Mouse (Mus musculus) gastrocnemius, postnatal 4 days (tissue): ENCODE measurements around the gene Gpr157. TPM values are rescaled to one million over a fixed set of nuclear protein-coding genes. Genes with fewer than 3 reads are reported as not detected.
A peak's percentile ranks its signal among the peaks of the same experiment; 100 is the strongest.
"Not testable (repeated sequence)": the region's sequence is repeated elsewhere in the genome, so short reads cannot be mapped to it uniquely, and the experiment has no call there.

ENCODE experiments used
- DNase-seq, 2 experiments: peaks; one replicate each; pipeline ENCODE4 v3.0.0; 2021 to 2022; ENCODE audit warnings: low spot score in 2 of 2, mixed read lengths in 2 of 2
- long read RNA-seq, 2 experiments: library from polyadenylated mRNA; stranded (forward); transcript quantifications; one replicate each; pipeline ENCODE4 v2.0.0; 2021
- total RNA-seq, 2 experiments: library from RNA; stranded (reverse); gene quantifications; 2 replicates each; pipeline ENCODE4 v1.2.3; 2021

Gpr157 gene
- total RNA-seq, result 10 to 100 TPM; 19.6 to 20.1 TPM
- long read RNA-seq, experiment 1, full-length matches to known transcripts, result 10 of 14 reads
- long read RNA-seq, experiment 1, partial matches to known transcripts, result 0 of 14 reads
- long read RNA-seq, experiment 1, other reads (novel, unspliced or antisense), result 4 of 14 reads
- long read RNA-seq, experiment 2, full-length matches to known transcripts, result 17 of 19 reads
- long read RNA-seq, experiment 2, partial matches to known transcripts, result 0 of 19 reads
- long read RNA-seq, experiment 2, other reads (novel, unspliced or antisense), result 2 of 19 reads

DNA sequence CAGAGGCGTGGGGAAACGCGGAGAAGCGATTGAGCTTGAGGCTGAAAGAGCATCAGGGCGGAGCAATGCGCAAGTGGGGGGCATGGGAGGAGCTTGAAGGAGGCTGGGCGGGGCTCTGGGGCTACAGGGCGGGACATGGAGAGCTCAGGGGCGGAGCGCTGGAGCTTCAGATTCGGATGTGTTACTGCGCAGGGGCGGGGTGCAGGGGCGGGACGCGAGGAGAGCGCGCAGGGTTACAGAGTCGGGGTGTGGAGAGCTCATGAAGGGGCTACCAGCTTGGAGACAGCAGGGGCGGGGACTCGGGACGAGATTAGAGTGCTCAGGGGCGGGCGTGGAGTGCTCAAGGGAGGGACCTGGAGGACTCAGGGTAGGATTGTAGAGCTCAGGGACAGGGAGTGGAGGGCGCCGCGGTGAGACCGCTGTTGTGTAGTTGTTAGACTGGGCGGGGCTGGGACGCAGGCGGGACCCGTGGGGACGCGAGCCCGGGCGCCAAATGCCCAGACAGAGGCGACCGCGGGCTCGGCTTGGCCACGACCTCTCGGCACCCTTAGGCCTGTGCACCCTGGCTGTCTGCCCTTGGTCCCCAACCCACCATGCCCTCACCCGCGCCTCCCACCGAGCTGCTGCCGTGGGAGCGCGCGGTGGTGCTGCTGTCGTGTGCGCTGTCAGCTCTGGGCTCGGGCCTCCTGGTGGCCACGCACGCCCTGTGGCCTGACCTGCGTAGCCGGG is at the start of gene Gpr157:
Gene Gpr157 (plus strand): TSS at position 205 of the 729 bp plus-strand sequence.
- DNase-seq, result peak; percentile 81 to 91

DNA sequence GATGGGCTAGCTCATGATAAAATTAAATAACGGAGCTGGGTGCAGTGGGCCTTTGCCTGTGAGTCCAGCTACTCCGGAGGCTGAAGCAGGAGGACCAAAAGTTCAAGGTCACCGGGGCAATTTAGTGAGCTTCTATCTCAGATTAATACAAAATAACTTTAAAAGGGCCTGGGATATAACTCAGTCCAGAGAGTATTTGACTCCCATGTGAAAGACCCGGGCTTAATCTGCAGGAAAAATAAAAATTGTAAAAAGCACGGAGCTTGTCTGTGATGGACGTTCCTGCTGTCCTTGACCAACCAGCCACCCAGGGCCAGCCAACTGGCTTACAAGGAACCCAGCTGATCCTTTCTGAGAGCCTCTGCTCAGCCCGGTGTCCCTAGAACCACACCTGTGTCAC is 48.6 kb upstream of the Gpr157 start:
- no peak for DNase-seq

DNA sequence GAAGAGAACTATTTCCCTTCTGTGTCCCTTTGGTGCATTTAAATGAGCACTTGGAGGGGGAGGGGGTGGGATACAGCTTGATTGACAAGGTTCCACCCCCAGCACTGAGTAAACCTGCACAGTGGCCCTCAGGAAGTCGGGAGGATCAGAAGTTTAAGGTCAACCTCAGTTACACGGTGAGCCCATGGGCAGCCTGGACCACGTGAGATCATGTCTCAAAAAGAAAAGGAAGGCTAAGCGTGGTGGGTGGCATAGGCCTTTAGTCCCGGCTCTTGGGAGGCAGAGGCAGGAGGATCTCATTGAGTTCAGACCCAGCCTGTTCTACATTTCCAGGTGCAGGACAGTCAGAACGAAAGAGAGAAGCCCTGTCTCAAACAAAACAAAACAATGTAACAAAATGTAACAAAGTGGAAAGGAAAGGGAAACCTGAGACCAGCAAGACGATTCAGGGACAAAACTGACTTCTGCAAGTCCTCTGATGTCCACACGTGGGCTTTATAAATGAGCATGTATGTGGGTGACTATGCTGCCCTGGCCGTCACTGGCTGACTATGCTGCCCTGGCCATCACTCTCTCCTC is 47.1 kb upstream of the Gpr157 start:
- no peak for DNase-seq

DNA sequence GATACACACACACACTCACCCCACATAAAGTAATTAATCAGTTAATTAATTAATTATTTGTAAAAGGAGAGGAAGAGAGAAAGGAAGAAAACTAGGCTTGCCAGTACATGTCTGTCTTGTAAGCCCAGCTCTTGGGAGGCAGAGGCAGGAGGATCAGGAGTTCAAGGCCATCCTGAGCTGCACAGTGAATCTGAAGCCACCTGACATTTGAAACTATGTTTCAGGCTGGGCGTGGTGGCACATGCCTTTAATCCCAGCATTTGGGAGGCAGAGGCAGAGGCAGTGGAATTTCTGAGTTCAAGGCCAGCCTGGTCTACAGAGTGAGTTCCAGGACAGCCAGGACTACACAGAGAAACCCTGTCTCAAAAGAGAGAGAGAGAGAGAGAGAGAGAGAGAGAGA is 46.3 kb upstream of the Gpr157 start:
- not testable (repeated sequence) for DNase-seq

DNA sequence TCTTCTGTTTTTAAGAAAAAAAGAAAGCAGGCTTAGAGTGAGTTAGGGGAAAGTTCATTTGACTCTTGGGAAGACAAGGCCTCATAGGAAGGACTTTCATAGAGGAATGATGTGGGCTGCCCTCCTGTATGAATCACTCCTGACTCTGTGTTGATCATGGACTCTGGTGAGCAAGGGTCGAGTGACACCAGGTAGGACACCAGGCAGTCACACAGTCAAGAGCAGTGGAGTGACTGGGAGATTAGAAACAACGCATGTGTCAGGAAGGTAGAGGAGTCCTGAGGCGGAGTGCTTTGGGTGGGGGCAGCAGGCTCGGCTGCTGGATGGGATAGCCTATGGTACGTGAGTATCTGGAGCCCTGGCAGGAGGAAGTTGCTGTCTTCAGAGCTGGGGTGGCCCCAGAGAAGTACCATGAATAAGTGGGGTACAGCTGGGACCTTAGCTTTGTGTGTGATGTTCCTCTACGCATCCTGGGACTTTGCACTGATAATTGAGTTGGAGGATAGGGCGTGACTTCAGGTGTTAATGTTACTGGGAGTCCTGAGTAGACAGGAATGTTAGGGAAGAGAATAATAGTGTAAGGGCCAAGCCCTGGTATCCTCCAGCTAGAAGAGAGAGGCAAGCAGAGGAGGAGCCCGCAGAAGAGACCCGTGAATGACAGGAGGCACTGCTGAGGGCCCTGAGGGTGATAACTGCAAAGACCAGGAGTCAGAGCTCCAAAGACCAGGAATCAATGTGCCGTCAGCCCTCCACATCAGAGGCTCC is 45.6 kb upstream of the Gpr157 start:
- DNase-seq, result no peak

DNA sequence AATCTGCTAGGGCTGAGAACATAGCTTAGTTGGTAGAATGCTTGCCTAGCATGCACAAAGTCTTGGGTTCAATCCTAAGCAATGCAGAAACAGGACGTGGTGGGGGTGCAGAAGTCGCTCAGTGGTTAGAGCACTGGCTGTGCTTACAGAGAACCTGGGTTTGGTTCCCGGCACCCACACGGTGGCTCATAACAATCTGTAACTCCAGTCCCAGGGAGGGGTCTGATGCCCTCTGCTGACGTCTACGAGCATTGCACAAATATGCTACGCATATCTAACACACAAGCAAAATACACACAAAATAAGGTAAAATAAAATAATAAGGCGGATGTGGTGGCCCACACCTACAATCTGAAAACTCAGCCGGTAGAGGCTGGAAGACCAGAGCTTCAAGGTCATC is 43.6 kb upstream of the Gpr157 start:
- DNase-seq, result no peak

DNA sequence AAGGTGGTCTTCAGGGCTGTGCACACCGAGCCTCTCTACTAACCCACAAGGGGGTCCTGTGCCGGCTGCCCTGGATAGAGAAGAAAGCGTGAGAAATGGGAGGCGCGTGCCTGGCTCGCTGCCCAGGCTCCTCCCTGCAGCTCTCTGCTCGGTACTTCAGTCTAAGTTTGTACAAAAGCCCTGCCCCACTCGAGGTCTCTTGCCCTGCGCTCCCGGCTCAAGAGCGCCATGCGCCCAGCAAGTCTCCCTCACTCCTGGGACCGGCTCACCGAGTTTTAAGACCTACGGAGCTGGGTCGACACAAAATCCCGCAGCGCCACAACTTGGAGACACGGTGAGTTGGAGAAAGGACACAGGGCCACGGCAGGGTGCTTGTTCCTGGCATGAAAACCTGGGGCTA is 39.1 kb upstream of the Gpr157 start:
- peak in 1 of 2 experiments; percentile 43 for DNase-seq

DNA sequence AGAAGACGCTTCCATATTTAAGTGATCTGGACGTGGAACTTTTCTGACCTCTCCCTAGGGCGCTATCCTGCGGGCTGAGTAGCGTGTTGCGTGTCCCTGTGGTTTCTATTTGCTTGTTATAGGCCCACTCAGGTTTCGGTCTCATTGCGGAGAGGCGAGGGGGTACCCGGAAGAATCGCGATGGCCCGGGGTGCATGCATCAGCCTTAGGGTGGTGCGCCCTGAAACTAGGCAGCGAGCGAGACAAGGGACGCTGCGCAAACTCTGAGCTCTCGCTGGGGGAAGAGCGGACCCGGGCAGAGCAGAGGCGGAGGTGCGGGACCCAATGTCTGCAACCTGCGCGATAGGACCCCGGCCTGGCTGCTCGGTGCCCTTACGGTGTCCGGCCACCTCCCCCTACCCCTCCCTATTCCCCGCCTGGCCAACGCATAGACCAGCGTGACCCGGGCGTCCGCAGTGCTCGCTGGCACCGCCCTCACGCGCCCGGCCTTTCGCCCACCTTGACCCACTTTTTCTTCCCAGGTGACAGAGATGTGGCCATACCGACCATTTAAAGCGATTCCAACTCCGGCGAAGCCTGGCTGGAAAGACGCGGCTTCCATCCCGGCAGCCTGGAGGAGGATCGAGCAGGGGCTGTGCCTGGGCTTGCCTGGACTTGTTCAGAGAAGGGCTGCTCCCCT is 38.5 kb upstream of the Gpr157 start:
- no peak for DNase-seq

DNA sequence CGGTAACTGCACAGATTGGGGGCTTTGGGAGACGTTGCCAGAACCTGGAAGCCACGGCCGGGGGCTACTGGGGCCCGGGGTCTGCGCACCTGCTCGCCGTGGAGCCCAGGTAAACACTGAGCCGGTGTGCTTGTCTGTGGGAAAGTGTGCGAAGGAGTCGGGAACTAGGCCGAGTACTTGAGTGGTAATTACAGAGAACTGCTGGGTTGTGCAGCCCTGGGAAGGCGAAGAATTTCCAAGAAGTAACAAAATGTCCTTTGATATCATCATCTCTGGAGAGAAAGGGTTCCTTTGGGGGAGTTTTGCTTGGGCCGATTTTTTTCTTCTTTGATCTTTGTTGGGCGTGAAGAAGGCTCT is 38.0 kb upstream of the Gpr157 start:
- DNase-seq, result no peak

DNA sequence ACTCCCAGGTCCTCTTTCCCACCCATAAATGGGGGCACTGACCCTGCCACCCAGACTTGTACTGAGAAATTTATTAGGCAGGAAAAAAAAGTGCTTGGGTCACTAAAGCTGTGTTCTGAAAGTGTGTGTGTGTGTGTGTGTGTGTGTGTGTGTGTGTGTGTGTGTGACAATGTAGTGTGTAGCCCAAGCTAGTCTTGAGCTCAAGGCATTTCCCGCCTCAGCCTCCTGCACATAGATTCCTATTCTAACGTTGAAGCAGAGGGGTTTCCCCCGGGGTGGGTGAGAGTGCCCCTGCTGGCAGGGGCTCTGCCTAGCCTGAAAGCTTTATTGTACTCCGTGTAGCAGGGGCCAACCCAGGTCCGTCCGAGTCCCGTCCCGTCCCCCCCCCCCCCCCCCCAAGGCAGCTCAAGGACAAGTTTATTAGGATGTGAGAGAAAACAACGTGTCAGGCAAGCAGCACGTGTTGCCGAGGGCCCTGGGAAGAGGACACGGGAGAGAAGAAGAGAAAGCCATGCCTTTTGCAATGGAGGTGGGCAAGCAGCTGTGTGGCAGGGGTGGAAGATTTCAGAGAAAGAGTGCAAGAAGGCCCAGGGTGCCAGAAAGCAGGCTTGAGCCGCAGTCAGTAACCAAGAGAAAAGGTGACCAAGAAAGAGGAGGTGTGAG is 37.5 kb upstream of the Gpr157 start:
- no peak for DNase-seq

DNA sequence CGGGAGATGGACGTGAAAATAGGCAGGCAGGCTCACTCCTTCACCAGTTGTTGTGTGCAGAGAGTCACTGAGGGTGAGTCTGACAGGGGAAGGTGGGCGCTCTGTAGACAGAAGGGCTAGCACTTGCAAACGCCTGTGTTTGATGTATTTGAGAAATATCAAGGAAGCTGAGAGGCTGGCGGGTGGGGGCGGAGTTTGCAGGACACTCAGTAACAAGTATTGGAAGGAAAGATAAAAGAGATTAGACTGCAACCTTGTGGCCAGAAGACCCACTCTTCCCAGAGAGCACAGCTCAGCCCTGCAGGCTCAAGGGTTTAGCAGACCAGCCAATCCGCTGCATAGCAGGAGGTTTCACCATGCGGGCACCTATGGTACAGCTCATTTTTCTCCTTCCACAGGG is 35.7 kb upstream of the Gpr157 start:
- no peak for DNase-seq

DNA sequence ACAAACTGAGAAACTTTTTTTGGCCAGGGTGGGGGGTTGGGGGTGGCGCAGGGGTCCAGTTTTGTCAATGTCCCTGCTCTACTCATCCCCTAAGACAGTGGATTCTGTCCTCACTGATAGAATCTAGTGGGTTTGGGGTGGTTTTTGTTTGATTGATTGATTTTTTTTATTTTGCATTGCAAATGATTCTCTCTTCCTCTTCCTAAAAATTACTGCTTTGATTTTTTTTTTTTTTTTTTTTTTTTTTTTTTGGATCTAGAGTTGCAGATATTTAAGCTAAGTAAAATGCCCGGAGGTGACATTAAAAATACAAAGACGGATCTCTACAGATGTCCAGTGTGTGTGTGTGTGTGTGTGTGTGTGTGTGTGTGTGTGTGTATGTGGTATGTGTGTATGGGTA is 34.8 kb upstream of the Gpr157 start:
- DNase-seq, result no peak

DNA sequence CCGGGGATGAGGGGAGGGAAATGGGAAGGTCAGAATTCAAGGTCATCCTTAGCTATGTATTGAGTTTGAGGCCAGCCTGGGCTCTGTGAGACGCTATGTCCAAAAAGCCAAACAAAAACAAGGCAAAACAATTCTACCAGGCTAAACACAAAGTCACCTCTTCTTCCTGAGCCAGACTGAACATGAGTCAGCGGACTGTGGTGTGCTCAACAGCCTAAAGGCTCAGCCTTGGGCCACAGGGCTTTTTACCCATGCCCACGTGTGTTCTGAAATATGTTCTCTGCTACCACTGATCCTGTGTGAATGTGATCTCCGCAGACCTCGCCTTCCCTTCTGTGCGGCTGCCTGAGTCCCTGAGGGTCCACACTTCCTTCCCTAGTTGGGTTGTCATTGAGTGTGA is 31.0 kb upstream of the Gpr157 start:
- DNase-seq, result no peak

DNA sequence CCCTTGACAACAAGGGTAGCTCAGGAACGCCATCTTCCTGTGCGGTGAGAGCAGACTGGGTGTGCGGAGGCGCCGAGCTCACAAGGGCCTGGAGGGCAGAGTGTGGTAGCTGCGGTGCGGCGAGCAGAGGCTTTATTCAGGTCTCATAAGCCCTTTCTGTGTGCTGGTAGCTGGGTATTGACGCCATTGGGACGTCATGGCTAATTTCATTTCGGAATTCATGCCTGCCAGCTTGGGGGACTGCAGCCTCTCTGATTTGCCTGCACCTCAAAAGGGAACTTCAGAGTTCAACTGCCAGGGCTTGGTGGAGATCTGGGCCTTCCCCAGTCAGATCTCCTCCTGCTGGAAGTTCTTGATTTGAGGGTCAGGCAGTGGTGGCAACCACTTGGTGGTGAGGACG is 29.4 kb upstream of the Gpr157 start:
- no peak for DNase-seq

DNA sequence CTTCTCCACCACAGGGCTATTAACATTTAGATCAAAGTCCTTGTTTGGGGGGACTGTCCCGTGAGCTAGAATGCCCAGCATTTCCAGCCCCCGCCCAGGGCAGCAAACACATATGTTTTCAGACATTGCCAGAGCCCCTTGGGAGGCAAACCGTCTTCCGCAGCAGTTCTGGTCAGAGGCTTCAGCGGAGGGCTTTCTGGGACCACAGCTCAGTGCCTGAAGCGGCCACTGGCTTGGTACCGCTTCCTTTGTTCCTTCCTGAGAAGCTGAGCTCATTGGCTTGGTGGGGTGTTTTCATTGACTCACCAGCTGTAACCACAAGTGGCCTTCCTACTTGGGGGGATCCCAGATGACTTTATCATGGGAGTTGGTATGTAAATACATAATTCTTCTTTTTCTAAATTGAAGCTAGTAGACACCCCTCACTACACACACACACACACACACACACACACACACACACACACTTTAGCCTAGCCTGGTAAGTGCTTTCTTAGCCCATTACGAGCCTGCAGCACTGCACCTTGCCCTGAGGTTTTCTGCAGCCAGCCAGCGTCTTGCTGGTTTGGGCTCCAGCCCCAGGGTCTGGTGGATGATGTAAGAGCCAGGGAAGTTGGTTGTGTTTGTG is 27.2 kb upstream of the Gpr157 start:
- DNase-seq, result no peak

DNA sequence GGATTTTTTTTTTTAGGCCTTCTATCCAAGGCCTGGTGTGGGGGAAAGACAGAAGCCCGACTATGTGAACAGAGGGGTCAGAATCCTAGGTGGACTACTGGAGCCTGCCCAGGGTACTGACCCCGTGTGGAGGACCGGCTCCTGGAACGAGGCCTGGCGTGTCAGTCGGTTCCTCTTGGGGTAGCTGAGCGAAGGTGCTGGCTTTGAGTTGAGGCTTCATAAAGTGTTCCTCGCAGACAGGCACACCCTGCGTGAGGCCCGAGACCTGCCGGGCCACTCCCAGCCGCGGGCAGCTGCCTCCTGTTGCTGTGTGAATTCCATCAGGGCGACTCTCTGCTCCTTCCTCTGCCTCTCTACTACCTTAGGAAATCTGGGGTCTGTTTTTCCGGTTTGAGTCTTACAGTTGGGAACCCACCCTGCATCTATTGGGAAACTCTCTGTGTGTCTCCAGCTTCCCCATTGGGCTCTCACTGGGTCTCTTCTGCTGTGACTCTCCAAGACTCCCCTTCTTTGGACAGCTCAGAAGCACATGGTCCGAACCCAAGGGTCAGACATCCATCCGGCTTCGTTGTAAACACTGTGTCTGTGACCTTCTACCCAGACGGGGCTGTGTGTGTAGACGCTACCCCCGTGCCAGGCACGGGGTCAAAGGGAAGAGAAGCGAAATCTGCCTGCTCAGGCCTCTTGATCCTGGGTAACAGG is 26.5 kb upstream of the Gpr157 start:
- no peak for DNase-seq

DNA sequence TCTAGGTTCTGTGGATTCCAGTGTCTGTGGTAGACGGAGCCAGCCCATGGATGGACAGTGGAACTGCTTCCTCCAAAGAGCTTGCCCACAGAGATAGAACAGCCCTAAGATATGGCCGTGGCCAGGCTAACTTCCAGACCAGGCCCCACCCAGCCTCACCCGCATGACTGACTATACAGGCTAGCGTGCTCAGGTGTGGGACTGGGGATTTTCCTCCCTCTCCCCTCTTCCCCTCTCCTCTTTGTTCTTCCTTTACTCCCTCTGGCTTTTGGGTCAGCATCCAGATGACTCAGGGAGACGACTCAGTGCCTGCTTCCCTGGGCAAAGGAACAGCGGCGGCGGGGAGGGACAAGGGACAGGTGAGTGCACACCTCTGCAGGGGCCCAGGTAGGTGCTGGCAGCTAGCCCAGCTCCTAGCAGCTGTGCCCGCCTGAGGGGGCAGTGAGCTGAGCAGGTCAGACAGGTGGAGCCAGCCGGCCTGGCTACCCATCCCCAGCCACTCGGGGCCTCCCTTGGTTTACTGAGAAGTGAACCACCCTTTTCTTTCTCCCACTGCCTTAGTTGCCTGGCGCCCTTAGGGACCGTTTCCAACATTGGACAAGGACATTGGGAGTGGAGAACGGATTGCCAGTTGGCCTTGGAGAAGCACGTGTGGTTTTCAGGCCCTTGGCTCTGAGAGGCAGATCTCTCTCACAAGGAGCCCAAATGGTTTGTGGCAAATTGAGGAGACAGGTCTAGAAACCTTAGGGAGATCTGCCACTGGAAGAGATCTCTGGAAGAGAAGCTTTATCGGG is 25.5 kb upstream of the Gpr157 start:
- no peak for DNase-seq

DNA sequence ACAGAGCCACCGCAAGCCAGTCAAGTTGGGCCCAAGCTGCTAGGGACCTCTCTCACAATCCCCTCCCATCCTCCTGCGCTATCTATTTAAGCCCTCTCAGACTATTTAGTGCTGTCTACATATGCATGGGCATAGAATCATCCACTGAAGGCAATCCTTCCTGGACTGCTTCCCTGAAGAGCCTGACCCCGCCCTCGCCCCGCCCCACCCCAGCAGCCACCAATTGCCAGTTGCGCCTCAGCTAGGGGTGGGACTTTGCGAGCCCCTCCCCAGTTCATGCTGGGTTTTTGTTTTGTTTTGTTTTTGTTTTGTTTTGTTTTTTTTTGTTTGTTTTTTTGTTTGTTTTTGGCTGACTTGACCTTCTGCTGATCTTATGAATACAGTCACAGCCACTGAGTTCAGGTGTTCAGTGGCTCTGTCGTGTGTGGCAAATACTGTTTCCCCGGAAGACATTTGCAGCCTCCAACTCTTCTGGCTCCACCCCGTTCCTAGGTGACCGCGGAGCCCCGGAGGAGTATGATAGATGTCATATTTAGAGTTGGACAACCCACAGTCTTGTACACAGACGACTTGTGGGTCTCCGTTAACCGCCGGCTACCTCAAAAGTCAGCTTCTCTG is 20.4 kb upstream of the Gpr157 start:
- DNase-seq, result no peak
